Mouse (Mus musculus) neural tube, embryonic 13.5 days (tissue): ENCODE data around the gene Usp2. TPM values are rescaled to one million over a fixed set of nuclear protein-coding genes. Genes with fewer than 3 reads are reported as not detected.
"Not testable (repeated sequence)": the region's sequence is repeated elsewhere in the genome, so short reads cannot be mapped to it uniquely, and the experiment has no call there.

Experiments
- ATAC-seq: fragments of 200-750 bp; cut with Nextera tagmentation; 2 replicates; pipeline ENCODE4 v1.8.0; 2017; ENCODE audit warnings: low read depth, mild to moderate bottlenecking, moderate TSS enrichment, moderate library complexity
- H3K27ac ChIP-seq: fragments of 300-500 bp; sonication (generic); replicated peaks from 2 replicates; pipeline ENCODE4 v1.5.1; 2015; ENCODE audit warnings: moderate library complexity, mild to moderate bottlenecking, inconsistent platforms
- H3K27me3 ChIP-seq: fragments of 300-500 bp; sonication (generic); 2 replicates; pipeline ENCODE4 v1.6.1; 2015; ENCODE audit warnings: mild to moderate bottlenecking, inconsistent platforms
- H3K36me3 ChIP-seq: fragments of 300-500 bp; sonication (generic); 2 replicates; pipeline ENCODE4 v1.6.1; 2015; ENCODE audit warnings: mild to moderate bottlenecking, inconsistent platforms
- H3K4me1 ChIP-seq: fragments of 300-500 bp; sonication (generic); replicated peaks from 2 replicates; pipeline ENCODE4 v1.6.1; 2015; ENCODE audit warnings: inconsistent platforms
- H3K4me2 ChIP-seq: fragments of 300-500 bp; sonication (generic); 2 replicates; pipeline ENCODE4 v1.6.1; 2015; ENCODE audit warnings: inconsistent platforms, mild to moderate bottlenecking, moderate library complexity
- H3K4me3 ChIP-seq: fragments of 300-500 bp; sonication (generic); 2 replicates; pipeline ENCODE4 v1.5.1; 2015; ENCODE audit warnings: mild to moderate bottlenecking, inconsistent platforms
- H3K9ac ChIP-seq: fragments of 300-500 bp; sonication (generic); 2 replicates; pipeline ENCODE4 v1.6.1; 2015; ENCODE audit warnings: moderate library complexity, mild to moderate bottlenecking, inconsistent platforms
- H3K9me3 ChIP-seq: fragments of 300-500 bp; sonication (generic); 2 replicates; pipeline ENCODE4 v1.6.1; 2016; ENCODE audit warnings: inconsistent platforms
- WGBS: fragments of 180-500 bp; shearing (Covaris S2); methylation state at CpG from one replicate; pipeline ENCODE4 v1.1.7; 2015; 5-methylcytosine and 5-hydroxymethylcytosine counted together
- polyA plus RNA-seq: library from polyadenylated mRNA; unstranded; fragments of >200 nt; fragmentation: Nextera tagmentation; extraction: Ambion mirVana; gene quantifications from 2 replicates; pipeline ENCODE4 v1.2.1, GENCODE M21; 2015

Usp2 gene
- polyA plus RNA-seq, 1 experiment from 2014 or later: 8.7 TPM

- no peaks in the 10 kb centered on the region for H3K27me3 ChIP-seq
- H3K4me1 ChIP-seq: peaks cover 63% of the 10 kb centered on the region
- no peaks in the 10 kb centered on the region for H3K9me3 ChIP-seq
- H3K4me2 ChIP-seq: peak overlapping the region; percentile 33
- peak overlapping the region; percentile 60 for H3K9ac ChIP-seq
- H3K27ac ChIP-seq: peak overlapping the region; percentile 72
- no peak overlapping the region for H3K4me3 ChIP-seq
- WGBS: 39% methylated on average over 25 of the region's 25 CpGs
- peaks cover 8% of the 10 kb centered on the region; the same call in 1 of the 2 replicates for H3K36me3 ChIP-seq
- peak; percentile 12; the same call in 1 of the 2 replicates for ATAC-seq
These were observed 40.8 kb downstream of the Usp2 start for GRCm38 (mm10) chr9:44107557-44108179.

DNA sequence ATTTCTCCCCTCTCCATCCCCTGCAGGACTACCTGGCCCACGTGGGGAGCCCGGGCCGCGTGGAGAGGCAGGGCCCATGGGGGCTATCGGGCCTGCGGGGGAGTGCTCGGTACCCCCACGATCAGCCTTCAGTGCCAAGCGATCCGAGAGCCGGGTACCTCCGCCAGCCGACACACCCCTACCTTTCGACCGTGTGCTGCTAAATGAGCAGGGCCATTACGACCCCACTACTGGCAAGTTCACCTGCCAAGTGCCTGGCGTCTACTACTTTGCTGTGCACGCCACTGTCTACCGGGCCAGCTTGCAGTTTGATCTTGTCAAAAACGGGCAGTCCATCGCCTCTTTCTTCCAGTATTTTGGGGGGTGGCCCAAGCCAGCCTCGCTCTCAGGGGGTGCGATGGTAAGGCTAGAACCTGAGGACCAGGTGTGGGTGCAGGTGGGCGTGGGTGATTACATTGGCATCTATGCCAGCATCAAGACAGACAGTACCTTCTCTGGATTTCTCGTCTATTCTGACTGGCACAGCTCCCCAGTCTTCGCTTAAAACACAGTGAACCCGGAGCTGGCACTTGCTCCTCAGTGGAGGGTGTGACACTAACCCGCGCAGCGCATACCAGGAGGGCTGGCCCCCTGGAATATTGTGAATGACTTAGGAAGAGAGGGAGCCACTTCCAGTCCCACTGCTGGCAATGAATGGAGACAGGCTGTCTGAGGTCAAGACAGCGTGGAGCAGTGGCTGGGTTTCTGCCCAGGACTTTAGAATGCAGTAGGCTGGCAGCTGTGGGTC lies 41.6 kb downstream of the Usp2 start:
- H3K27me3 ChIP-seq: no peaks in the 10 kb centered on the region
- H3K36me3 ChIP-seq: peaks cover 8% of the 10 kb centered on the region; the same call in 1 of the 2 replicates
- peaks cover 64% of the 10 kb centered on the region for H3K4me1 ChIP-seq
- H3K9ac ChIP-seq: peak overlapping the region; percentile 60
- WGBS: 80% methylated on average over 31 of the region's 31 CpGs
- 0 out of 2 replicates have a peak, but pooled peaks have one; percentile 1 for ATAC-seq
- H3K9me3 ChIP-seq: no peaks in the 10 kb centered on the region
- peak overlapping the region; percentile 72; the same call in 1 of the 2 replicates for H3K27ac ChIP-seq
- H3K4me2 ChIP-seq: peak overlapping the region; percentile 33
- no peak overlapping the region for H3K4me3 ChIP-seq

DNA sequence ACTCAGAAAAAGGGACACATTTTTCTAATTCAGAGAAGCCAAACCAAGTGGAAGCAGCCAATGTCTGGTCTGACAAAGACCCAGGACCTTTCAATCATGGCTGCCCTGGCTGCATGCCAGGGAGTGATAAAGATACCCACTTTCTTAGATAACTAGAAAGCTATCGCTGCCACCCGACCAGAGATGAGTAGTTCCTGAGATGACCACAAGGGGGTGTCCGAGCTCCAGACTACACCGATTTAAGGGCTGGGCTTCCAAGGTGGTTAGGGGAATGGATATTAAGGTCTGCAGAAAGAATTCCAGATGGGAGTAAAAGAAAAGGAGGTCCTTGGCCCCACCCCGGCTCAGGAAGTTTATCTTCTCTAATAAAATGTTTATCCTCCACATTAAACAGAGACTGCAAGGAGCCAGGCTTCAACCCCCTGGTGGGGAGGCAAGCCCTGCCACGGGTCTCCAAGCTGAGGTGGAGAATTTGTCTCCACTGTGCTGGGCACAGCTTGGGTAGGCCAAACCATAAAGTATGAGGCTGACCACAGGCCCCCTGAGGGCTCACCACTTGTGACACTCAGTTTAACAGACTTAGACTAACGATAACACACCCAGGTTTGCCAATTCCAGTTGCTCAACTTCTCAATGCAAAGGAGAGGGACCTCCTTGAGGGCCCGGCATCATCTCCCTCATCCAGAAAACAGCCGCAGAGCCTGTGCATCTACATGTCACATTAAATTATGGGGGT lies 42.7 kb downstream of the Usp2 start:
- Histone ChIP-seq H3K27ac (peak overlapping the region; percentile 49; the same call in 1 of the 2 replicates), H3K4me2 (peak overlapping the region; percentile 33), H3K9me3 (no peaks in the 10 kb centered on the region), H3K27me3 (no peaks in the 10 kb centered on the region), H3K36me3 (peaks cover 3% of the 10 kb centered on the region; the same call in 1 of the 2 replicates), H3K4me3 (no peak overlapping the region), H3K4me1 (peaks cover 70% of the 10 kb centered on the region), H3K9ac (peak overlapping the region; percentile 50)
- ATAC-seq: no peak
- 34% methylated on average over 9 of the region's 9 CpGs for WGBS

DNA sequence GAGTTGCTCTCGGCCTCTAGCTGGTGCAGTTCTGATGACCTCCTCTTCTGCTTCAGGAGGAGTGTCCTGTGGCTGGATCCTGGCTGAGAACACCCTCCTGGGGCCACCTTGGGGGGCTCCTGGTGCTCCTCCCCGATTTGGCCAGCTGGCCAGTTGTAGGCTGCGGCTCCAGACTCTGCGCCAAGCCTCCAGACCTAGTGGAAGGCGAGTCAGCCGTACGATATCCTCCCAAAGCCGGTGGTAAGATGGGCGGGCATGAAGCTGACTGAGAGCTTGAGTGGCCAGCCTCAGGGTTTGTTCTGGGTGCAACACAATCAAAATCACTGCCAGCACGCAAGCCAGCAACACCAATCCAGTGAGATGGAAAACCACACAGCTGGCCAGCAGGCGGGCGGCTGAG lies 45.1 kb downstream of the Usp2 start:
- not testable (repeated sequence) for H3K36me3 ChIP-seq, H3K9me3 ChIP-seq, H3K27me3 ChIP-seq, H3K4me3 ChIP-seq, H3K9ac ChIP-seq, ATAC-seq, H3K27ac ChIP-seq
- 85% methylated on average over 10 of the region's 12 CpGs for WGBS
- H3K4me2 ChIP-seq: peak overlapping the region; percentile 60
- peaks cover 59% of the 10 kb centered on the region for H3K4me1 ChIP-seq

DNA sequence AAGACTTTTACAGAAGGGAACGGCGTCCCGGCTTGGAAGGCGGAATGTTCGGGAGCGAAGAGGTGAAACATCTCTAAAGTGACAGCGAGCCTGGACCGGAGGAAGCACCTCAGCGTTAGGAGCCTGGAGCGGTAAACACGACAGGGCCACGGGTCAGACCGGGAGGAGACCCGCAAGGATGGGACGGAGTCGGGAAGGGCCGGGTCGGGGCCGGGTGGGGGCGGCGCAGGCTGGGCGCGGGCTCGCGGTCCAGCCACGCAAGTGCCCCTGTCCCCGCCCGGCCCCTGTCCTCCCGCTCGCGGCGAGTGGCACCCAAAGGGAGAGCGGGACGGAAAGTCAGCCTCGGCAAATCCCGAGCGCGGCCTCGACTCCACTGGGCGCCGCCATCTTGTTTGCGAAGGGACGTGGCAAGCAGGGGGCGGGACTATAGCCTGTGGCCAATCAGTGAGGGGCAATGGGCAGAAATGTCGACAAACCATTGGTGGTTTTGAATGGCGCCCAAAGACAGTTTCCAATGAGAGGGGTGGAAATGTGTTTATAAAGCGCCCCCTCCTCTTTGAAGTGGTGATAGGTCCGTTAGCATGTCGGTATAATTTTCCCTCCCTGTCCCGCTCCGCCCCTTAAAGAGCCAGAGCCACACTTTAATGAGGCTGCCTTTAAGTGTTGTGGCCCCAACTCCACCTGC lies 46.4 kb downstream of the Usp2 start, which contains the start of the genes Gm49380 and Rnf26:
Gene Gm49380, minus strand, starts transcription at position 396 of the 685 bp plus-strand sequence.
Gene Rnf26, minus strand, starts transcription at position 413 of the 685 bp plus-strand sequence.
- Histone ChIP-seq H3K4me3 (peak within 1 kb of the TSS; percentile 72), H3K4me2 (peak within 1 kb of the TSS; percentile 60), H3K27me3 (no peaks in the 10 kb centered on the region), H3K4me1 (peaks cover 46% of the 10 kb centered on the region), H3K9ac (peak within 1 kb of the TSS; percentile 84), H3K9me3 (no peaks in the 10 kb centered on the region), H3K36me3 (no peaks in the 10 kb centered on the region), H3K27ac (no peak within 1 kb of the TSS)
- WGBS: under 1% methylated on average over 47 of the region's 51 CpGs
- peak; percentile 96 for ATAC-seq

GRCm38 (mm10) chr9:44114453-44114852 lies 47.6 kb downstream of the Usp2 start:
- ATAC-seq: no peak
- H3K36me3 ChIP-seq: no peaks in the 10 kb centered on the region
- no peak overlapping the region for H3K27ac ChIP-seq
- H3K4me1 ChIP-seq: peaks cover 34% of the 10 kb centered on the region
- 88% methylated on average over 2 of the region's 2 CpGs for WGBS
- H3K4me3 ChIP-seq: no peak overlapping the region
- no peak overlapping the region for H3K4me2 ChIP-seq
- no peaks in the 10 kb centered on the region for H3K9me3 ChIP-seq
- H3K9ac ChIP-seq: no peak overlapping the region
- H3K27me3 ChIP-seq: no peaks in the 10 kb centered on the region

- 91% methylated on average over 9 of the region's 9 CpGs for WGBS
- no peak overlapping the region for H3K4me3 ChIP-seq
- H3K27me3 ChIP-seq: no peaks in the 10 kb centered on the region
- H3K9me3 ChIP-seq: no peaks in the 10 kb centered on the region
- no peak for ATAC-seq
- H3K27ac ChIP-seq: no peak overlapping the region
- H3K36me3 ChIP-seq: no peaks in the 10 kb centered on the region
- H3K4me1 ChIP-seq: peaks cover 22% of the 10 kb centered on the region
- no peak overlapping the region for H3K9ac ChIP-seq
- no peak overlapping the region for H3K4me2 ChIP-seq
These were observed 48.8 kb downstream of the Usp2 start for GRCm38 (mm10) chr9:44115599-44115998.

GRCm38 (mm10) chr9:44116182-44116581 lies 49.4 kb downstream of the Usp2 start:
- Histone ChIP-seq H3K36me3 (no peaks in the 10 kb centered on the region), H3K27ac (no peak overlapping the region), H3K4me1 (peaks cover 18% of the 10 kb centered on the region), H3K9ac (no peak overlapping the region), H3K4me3 (no peak overlapping the region), H3K9me3 (no peaks in the 10 kb centered on the region), H3K27me3 (no peaks in the 10 kb centered on the region), H3K4me2 (no peak overlapping the region)
- ATAC-seq: no peak
- WGBS: 88% methylated on average over 4 of the region's 4 CpGs

GRCm38 (mm10) chr9:44119011-44119410 lies 52.2 kb downstream of the Usp2 start:
- Histone ChIP-seq H3K9ac (no peak overlapping the region), H3K27ac (no peak overlapping the region), H3K36me3 (no peaks in the 10 kb centered on the region), H3K27me3 (no peaks in the 10 kb centered on the region), H3K4me3 (no peak overlapping the region), H3K9me3 (no peaks in the 10 kb centered on the region), H3K4me2 (no peak overlapping the region), H3K4me1 (0 out of 2 replicates have a peak, but pooled peaks cover 2% of the 10 kb centered on the region)
- WGBS: 50% methylated on average over 5 of the region's 5 CpGs
- ATAC-seq: no peak

DNA sequence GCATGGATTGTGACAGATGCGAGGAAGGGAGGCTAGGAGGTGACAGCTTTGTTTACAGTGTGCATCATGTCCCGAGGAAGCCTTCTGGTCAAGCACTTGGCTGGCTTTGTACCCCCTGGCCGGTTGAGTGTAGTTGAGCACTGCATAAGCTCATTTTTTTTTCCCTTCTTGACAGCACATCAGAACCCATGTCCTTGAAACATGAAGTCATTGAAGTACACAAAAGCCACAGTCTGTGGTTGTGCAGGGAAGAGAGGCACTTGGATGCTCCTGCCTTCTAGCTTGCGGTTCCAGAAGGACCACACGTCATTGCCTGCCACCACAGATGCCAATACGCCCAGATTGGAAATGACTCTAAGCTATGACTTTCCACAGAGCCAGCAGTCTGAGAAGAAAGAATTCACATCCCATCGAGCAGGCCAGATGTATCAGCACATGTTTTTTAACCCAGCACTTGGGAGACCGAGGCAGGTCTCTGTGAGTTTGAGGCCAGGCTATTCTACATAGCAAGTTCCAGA lies 53.2 kb downstream of the Usp2 start:
- WGBS: 83% methylated on average over 8 of the region's 8 CpGs
- no peak for ATAC-seq

DNA sequence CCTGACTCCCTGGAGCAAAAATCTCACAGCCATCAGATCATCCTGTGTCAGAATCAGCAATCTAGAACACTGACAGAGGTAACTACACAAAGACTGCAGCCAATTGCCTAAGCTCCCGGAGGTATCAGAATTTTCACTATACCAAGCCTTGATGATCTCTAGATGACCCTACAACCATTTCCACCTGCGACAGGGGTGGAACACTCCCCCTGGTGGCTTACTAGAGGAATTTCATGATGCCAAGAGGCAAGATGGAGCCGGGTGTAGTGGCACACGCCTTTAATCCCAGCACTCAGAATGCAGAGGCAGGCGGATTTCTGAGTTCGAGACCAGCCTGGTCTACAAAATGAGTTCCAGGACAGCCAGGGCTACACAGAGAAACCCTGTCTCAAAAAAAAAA lies 57.5 kb downstream of the Usp2 start:
- Histone ChIP-seq H3K4me3 (no peak overlapping the region), H3K9ac (no peak overlapping the region), H3K27me3 (peaks cover 7% of the 10 kb centered on the region; the same call in 1 of the 2 replicates), H3K4me2 (no peak overlapping the region), H3K4me1 (peaks cover 18% of the 10 kb centered on the region), H3K36me3 (no peaks in the 10 kb centered on the region), H3K9me3 (no peaks in the 10 kb centered on the region), H3K27ac (no peak overlapping the region)
- WGBS: 62% methylated on average over 6 of the region's 6 CpGs
- no peak for ATAC-seq

More for the DNA sequence above, 53.2 kb downstream of the Usp2 start:
- no peaks in the 10 kb centered on the region for H3K27me3 ChIP-seq
- no peaks in the 10 kb centered on the region for H3K36me3 ChIP-seq
- no peak overlapping the region for H3K27ac ChIP-seq
- H3K9me3 ChIP-seq: no peaks in the 10 kb centered on the region
- no peak overlapping the region for H3K4me3 ChIP-seq
- no peak overlapping the region for H3K4me2 ChIP-seq
- 0 out of 2 replicates have a peak, but pooled peaks cover 2% of the 10 kb centered on the region for H3K4me1 ChIP-seq
- no peak overlapping the region for H3K9ac ChIP-seq
